Mouse (Mus musculus) embryonic facial prominence, embryonic 14.5 days (tissue): ENCODE results near the gene Mdh2. TPM values are rescaled to one million over a fixed set of nuclear protein-coding genes. Genes with fewer than 3 reads are reported as not detected.

Experiments
- ATAC-seq: fragments of 200-750 bp; cut with Nextera tagmentation; 2 replicates; pipeline ENCODE4 v1.8.0; 2017; ENCODE audit warnings: low read depth, moderate number of reproducible peaks, moderate TSS enrichment
- DNase-seq: peaks from one replicate; pipeline ENCODE4 v3.0.0-alpha.2; 2015; ENCODE audit warnings: low spot score
- H3K27ac ChIP-seq: fragments of 300-500 bp; sonication (generic); replicated peaks from 2 replicates; pipeline ENCODE4 v1.5.1; 2014; ENCODE audit warnings: low read depth, mild to moderate bottlenecking, low read length, moderate library complexity
- H3K27me3 ChIP-seq: fragments of 300-500 bp; sonication (generic); replicated peaks from 2 replicates; pipeline ENCODE4 v1.6.1; 2014; ENCODE audit warnings: low read length; ENCODE audit not compliant: control insufficient read depth, insufficient read depth
- H3K36me3 ChIP-seq: fragments of 300-500 bp; sonication (generic); 2 replicates; pipeline ENCODE4 v1.6.1; 2014; ENCODE audit warnings: low read length, mixed read lengths; ENCODE audit not compliant: control insufficient read depth, insufficient read depth
- H3K4me1 ChIP-seq: fragments of 300-500 bp; sonication (generic); 2 replicates; pipeline ENCODE4 v1.6.1; 2014; ENCODE audit warnings: antibody characterized with exemption, low read length; ENCODE audit not compliant: control insufficient read depth, insufficient read depth
- H3K4me2 ChIP-seq: fragments of 300-500 bp; sonication (generic); 2 replicates; pipeline ENCODE4 v1.6.1; 2014; ENCODE audit warnings: low read depth, mild to moderate bottlenecking, low read length, moderate library complexity, mixed read lengths
- H3K4me3 ChIP-seq: fragments of 300-500 bp; sonication (generic); 2 replicates; pipeline ENCODE4 v1.5.1; 2014; ENCODE audit warnings: low read depth, mild to moderate bottlenecking, low read length
- H3K9ac ChIP-seq: fragments of 300-500 bp; sonication (generic); 2 replicates; pipeline ENCODE4 v1.6.1; 2014; ENCODE audit warnings: low read depth, mild to moderate bottlenecking, low read length, moderate library complexity, mixed read lengths
- H3K9me3 ChIP-seq: fragments of 300-500 bp; sonication (generic); 2 replicates; pipeline ENCODE4 v1.6.1; 2016; ENCODE audit warnings: low read length; ENCODE audit not compliant: control insufficient read depth
- WGBS: fragments of 180-500 bp; shearing (Covaris S2); extraction: QIAGEN DNeasy Blood & Tissue Kit; methylation state at CpG from one replicate; pipeline ENCODE4 v1.1.7; 2014; 5-methylcytosine and 5-hydroxymethylcytosine counted together
- polyA plus RNA-seq: library from polyadenylated mRNA; unstranded; fragments of >200 nt; fragmentation: Nextera tagmentation; extraction: Ambion mirVana; gene quantifications from 2 replicates; pipeline ENCODE4 v1.2.1, GENCODE M21; 2014

Gene Mdh2
- 481 and 483 TPM in 2 replicates for polyA plus RNA-seq

- WGBS = under 1% methylated on average over 48 of the region's 70 CpGs
- DNase-seq (peak; percentile 100), ATAC-seq (peak; percentile 98)
- Histone ChIP-seq H3K9ac (peak within 1 kb of the TSS; percentile 99), H3K9me3 (no peaks in the 10 kb centered on the region), H3K4me2 (peak within 1 kb of the TSS; percentile 95), H3K27ac (peak within 1 kb of the TSS; percentile 94), H3K27me3 (no peaks in the 10 kb centered on the region), H3K4me1 (peaks cover 11% of the 10 kb centered on the region), H3K36me3 (peaks cover 25% of the 10 kb centered on the region), H3K4me3 (peak within 1 kb of the TSS; percentile 67)
These were observed at the start of gene Mdh2 for GRCm38 (mm10) chr5:135778471-135779445. Gene Mdh2 (plus strand): TSS chr5:135778480.

DNA sequence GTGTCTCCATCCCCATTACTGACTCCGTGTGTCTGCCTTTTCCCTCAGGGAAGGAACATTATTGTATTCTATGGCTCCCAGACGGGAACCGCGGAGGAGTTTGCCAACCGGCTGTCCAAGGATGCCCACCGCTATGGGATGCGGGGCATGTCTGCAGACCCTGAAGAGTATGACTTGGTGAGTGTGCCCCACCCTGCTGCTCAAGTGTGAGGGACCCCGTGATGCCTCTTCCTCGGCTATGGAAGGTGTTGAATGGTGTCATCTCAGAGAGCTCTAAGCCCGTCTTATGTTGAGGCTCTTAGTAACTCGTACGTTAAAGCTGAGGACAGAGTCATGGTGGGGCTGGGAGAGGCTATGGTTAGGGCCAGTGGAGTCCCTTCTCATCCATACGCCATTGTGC is 48.9 kb upstream of the Mdh2 start:
- H3K36me3 ChIP-seq = peaks cover 55% of the 10 kb centered on the region
- no peak for DNase-seq
- no peaks in the 10 kb centered on the region for H3K27me3 ChIP-seq
- H3K27ac ChIP-seq = no peak overlapping the region
- H3K9ac ChIP-seq = no peak overlapping the region
- WGBS = 88% methylated on average over 13 of the region's 13 CpGs
- H3K4me3 ChIP-seq = no peak overlapping the region
- no peaks in the 10 kb centered on the region for H3K9me3 ChIP-seq
- ATAC-seq = no peak
- peaks cover 20% of the 10 kb centered on the region for H3K4me1 ChIP-seq
- no peak overlapping the region for H3K4me2 ChIP-seq

GRCm38 (mm10) chr5:135730278-135730677 is 48.0 kb upstream of the Mdh2 start:
- no peaks in the 10 kb centered on the region for H3K27me3 ChIP-seq
- H3K27ac ChIP-seq = no peak overlapping the region
- ATAC-seq (no peak), DNase-seq (no peak)
- no peak overlapping the region for H3K4me2 ChIP-seq
- H3K4me3 ChIP-seq = no peak overlapping the region
- peaks cover 10% of the 10 kb centered on the region for H3K4me1 ChIP-seq
- H3K9ac ChIP-seq = no peak overlapping the region
- H3K9me3 ChIP-seq = no peaks in the 10 kb centered on the region
- 90% methylated on average over 10 of the region's 10 CpGs for WGBS
- peaks cover 64% of the 10 kb centered on the region for H3K36me3 ChIP-seq

DNA sequence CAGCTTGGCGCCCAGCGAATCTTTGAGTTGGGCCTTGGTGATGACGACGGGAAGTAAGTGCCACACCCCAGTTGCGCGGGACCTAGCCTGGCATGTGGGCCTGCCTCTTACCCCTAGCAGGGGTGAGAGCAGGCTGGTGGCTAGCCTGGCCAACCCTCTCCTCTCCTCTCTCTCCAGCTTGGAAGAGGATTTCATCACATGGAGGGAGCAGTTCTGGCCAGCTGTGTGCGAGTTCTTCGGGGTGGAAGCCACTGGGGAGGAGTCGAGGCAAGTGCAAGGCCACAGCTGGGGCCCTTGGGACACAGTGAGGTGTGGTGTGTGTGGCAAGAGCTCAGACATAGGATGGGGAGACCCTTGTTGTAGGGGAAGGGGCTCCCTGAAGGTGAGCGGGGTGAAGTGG is 47.4 kb upstream of the Mdh2 start:
- Histone ChIP-seq H3K4me3 (no peak overlapping the region), H3K27me3 (no peaks in the 10 kb centered on the region), H3K27ac (no peak overlapping the region), H3K9me3 (no peaks in the 10 kb centered on the region), H3K4me1 (peaks cover 4% of the 10 kb centered on the region), H3K9ac (no peak overlapping the region), H3K4me2 (no peak overlapping the region), H3K36me3 (peaks cover 71% of the 10 kb centered on the region)
- DNase-seq (no peak), ATAC-seq (no peak)
- WGBS = 93% methylated on average over 9 of the region's 10 CpGs

GRCm38 (mm10) chr5:135731322-135731721 is 47.0 kb upstream of the Mdh2 start:
- Histone ChIP-seq H3K27ac (no peak overlapping the region), H3K4me1 (no peaks in the 10 kb centered on the region; the same call in 1 of the 2 replicates), H3K4me2 (no peak overlapping the region), H3K9me3 (no peaks in the 10 kb centered on the region), H3K27me3 (no peaks in the 10 kb centered on the region), H3K9ac (no peak overlapping the region), H3K4me3 (no peak overlapping the region), H3K36me3 (peaks cover 75% of the 10 kb centered on the region)
- WGBS = 95% methylated on average over 15 of the region's 16 CpGs
- no peak for DNase-seq
- no peak for ATAC-seq

DNA sequence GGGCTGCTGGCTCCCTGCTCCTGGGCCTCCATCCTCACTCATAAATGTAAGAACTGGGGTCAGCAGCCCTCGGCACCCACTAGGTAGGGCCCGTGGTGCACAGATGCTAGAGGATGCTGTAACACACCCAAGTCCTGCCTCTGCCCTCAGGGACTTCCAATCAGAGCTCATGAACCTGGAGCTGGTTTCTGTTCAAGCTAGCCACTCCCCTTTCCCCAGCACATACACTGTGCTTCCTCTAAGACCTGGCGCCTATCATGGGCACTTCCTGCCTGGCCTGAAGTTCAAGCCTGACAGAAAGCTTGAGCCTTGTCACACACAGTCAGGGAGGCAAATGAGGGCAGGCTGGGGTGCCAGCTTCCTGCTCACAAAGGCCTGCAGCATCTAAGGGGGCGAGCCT is 45.2 kb upstream of the Mdh2 start:
- peaks cover 88% of the 10 kb centered on the region for H3K36me3 ChIP-seq
- no peak overlapping the region for H3K4me2 ChIP-seq
- H3K9me3 ChIP-seq = no peaks in the 10 kb centered on the region
- no peak overlapping the region for H3K9ac ChIP-seq
- no peak for DNase-seq
- ATAC-seq = no peak
- H3K27me3 ChIP-seq = no peaks in the 10 kb centered on the region
- H3K27ac ChIP-seq = no peak overlapping the region
- 78% methylated on average over 4 of the region's 4 CpGs for WGBS
- no peaks in the 10 kb centered on the region for H3K4me1 ChIP-seq
- no peak overlapping the region for H3K4me3 ChIP-seq

DNA sequence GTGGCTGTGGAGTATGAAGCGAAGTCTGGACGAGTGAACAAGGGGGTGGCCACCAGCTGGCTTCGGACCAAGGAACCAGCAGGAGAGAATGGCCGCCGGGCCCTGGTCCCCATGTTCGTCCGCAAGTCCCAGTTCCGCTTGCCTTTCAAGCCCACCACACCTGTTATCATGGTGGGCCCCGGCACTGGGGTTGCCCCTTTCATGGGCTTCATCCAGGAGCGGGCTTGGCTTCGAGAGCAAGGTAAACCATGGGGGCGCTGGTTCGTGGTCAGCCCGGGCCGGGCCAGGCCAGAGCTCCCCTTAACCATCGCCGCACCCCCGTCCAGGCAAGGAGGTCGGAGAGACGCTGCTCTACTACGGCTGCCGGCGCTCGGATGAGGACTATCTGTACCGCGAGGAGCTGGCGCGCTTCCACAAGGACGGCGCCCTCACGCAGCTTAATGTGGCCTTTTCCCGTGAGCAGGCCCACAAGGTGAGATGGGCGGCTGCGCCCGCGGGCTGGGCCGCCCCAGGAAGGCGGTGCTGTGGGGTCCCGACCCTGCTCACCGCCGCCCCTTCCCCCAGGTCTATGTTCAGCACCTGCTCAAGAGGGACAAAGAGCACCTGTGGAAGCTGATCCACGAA is 44.1 kb upstream of the Mdh2 start:
- ATAC-seq = no peak

DNA sequence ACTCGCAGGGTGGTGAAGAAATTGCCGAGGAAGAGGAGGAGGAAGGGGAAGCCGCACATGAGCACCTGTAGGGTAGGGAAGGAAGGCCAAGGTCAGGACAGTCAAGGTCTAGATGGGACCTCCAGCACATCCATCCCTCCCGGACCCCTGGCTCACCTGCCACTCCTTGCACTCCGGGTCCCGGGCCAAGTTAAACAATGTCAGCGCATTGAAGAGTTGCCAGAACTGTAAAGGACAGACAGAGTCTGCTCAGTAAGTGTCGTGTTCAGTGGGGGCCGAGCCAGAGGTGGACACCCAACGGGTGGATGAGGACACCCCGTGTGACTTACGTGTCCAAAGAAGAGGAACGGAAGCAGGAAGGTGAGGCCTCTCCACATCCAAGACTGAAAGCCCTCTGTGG is 42.5 kb upstream of the Mdh2 start:
- Histone ChIP-seq H3K4me2 (no peak overlapping the region), H3K9ac (no peak overlapping the region), H3K4me3 (no peak overlapping the region), H3K4me1 (no peaks in the 10 kb centered on the region), H3K27ac (no peak overlapping the region), H3K9me3 (no peaks in the 10 kb centered on the region), H3K27me3 (no peaks in the 10 kb centered on the region), H3K36me3 (peaks cover 69% of the 10 kb centered on the region)
- no peak for ATAC-seq
- 88% methylated on average over 13 of the region's 13 CpGs for WGBS
- no peak for DNase-seq

More for the DNA sequence above, 44.1 kb upstream of the Mdh2 start:
- H3K36me3 ChIP-seq = peaks cover 84% of the 10 kb centered on the region
- no peaks in the 10 kb centered on the region for H3K4me1 ChIP-seq
- no peak overlapping the region for H3K9ac ChIP-seq
- H3K9me3 ChIP-seq = no peaks in the 10 kb centered on the region
- WGBS = 92% methylated on average over 35 of the region's 42 CpGs
- H3K4me3 ChIP-seq = no peak overlapping the region
- DNase-seq = no peak
- no peak overlapping the region for H3K27ac ChIP-seq
- no peak overlapping the region for H3K4me2 ChIP-seq
- H3K27me3 ChIP-seq = no peaks in the 10 kb centered on the region
